Mouse (Mus musculus) neural tube, embryonic 14.5 days (tissue): ENCODE results near the gene Rab8b. TPM values are rescaled to one million over a fixed set of nuclear protein-coding genes. Genes with fewer than 3 reads are reported as not detected.
A peak's percentile ranks its signal among the peaks of the same experiment; 100 is the strongest.
"Not testable (repeated sequence)": the region's sequence is repeated elsewhere in the genome, so short reads cannot be mapped to it uniquely, and the experiment has no call there.

ENCODE experiments used
- ATAC-seq: fragments of 200-750 bp; cut with Nextera tagmentation; 2 replicates; pipeline ENCODE4 v1.8.0; 2017; ENCODE audit warnings: low read depth, mild to moderate bottlenecking, moderate TSS enrichment, moderate library complexity
- H3K27ac ChIP-seq: fragments of 300-500 bp; sonication (generic); 2 replicates; pipeline ENCODE4 v1.5.1; 2014; ENCODE audit warnings: low read depth, mild to moderate bottlenecking, control low read depth, low read length, moderate library complexity, mixed read lengths
- H3K27me3 ChIP-seq: fragments of 300-500 bp; sonication (generic); 2 replicates; pipeline ENCODE4 v1.6.1; 2014; ENCODE audit warnings: low read length; ENCODE audit not compliant: control insufficient read depth, insufficient read depth
- H3K36me3 ChIP-seq: fragments of 300-500 bp; sonication (generic); 2 replicates; pipeline ENCODE4 v1.6.1; 2014; ENCODE audit warnings: low read length, mixed read lengths; ENCODE audit not compliant: control insufficient read depth, insufficient read depth
- H3K4me1 ChIP-seq: fragments of 300-500 bp; sonication (generic); 2 replicates; pipeline ENCODE4 v1.6.1; 2014; ENCODE audit warnings: low read length; ENCODE audit not compliant: control insufficient read depth, insufficient read depth
- H3K4me2 ChIP-seq: fragments of 300-500 bp; sonication (generic); 2 replicates; pipeline ENCODE4 v1.6.1; 2014; ENCODE audit warnings: mild to moderate bottlenecking, low read depth, low read length, control low read depth
- H3K4me3 ChIP-seq: fragments of 300-500 bp; sonication (generic); 2 replicates; pipeline ENCODE4 v1.5.1; 2014; ENCODE audit warnings: low read depth, low read length, control low read depth, mixed read lengths
- H3K9ac ChIP-seq: fragments of 300-500 bp; sonication (generic); replicated peaks from 2 replicates; pipeline ENCODE4 v1.6.1; 2014; ENCODE audit warnings: low read depth, mild to moderate bottlenecking, control low read depth, low read length, mixed read lengths
- H3K9me3 ChIP-seq: fragments of 300-500 bp; sonication (generic); 2 replicates; pipeline ENCODE4 v1.6.1; 2016; ENCODE audit warnings: low read length; ENCODE audit not compliant: control insufficient read depth
- WGBS: fragments of 180-500 bp; shearing (Covaris S2); extraction: QIAGEN DNeasy Blood & Tissue Kit; methylation state at CpG from one replicate; pipeline ENCODE4 v1.1.7; 2014; 5-methylcytosine and 5-hydroxymethylcytosine counted together
- polyA plus RNA-seq: library from polyadenylated mRNA; unstranded; fragments of >200 nt; fragmentation: Nextera tagmentation; extraction: Ambion mirVana; gene quantifications from 2 replicates; pipeline ENCODE4 v1.2.1, GENCODE M21; 2014

Rab8b gene
- polyA plus RNA-seq, 1 experiment from 2014 or later, result 35.5 TPM

DNA sequence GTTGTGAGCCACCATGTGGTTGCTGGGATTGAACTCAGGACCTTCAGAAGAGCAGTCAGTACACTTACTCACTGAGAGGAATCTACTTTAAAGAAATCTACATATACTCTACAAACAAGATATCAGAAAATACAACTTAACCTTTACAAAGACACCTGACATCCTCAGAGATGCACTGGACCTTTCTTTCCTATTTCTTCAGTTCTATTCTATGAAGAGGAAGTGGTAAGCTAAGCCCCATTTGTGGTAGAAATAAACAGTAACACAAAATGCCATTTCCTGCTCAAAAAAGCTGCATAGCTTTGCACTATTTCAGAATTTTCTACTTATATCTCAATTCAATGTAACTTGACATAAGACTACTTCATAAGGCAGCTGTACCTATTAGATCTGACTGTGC lies 46.0 kb downstream of the Rab8b start:
- no peaks in the 10 kb centered on the region for H3K9me3 ChIP-seq
- H3K27me3 ChIP-seq, result no peaks in the 10 kb centered on the region
- no peak overlapping the region for H3K4me3 ChIP-seq
- no peaks in the 10 kb centered on the region for H3K36me3 ChIP-seq
- ATAC-seq, result no peak
- H3K27ac ChIP-seq, result no peak overlapping the region
- H3K9ac ChIP-seq, result no peak overlapping the region
- H3K4me2 ChIP-seq, result no peak overlapping the region
- no peaks in the 10 kb centered on the region for H3K4me1 ChIP-seq

DNA sequence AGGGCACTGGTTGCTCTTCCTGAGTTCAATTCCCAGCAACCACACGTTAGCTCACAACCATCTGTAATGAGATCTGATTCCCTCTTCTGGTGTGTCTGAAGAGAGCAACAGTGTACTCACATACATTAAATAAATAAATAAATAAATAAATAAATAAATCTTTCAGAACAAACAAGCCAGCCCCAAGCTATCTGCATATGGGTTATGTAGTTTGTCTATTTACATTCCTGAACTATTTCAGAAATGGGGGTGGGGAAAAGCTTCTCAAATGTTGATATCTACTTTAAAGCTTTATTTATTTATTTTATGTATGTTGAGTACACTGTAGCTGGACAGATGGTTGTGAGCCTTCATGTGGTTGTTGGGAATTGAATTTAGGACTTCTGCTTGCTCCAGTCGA lies 46.5 kb downstream of the Rab8b start:
- H3K9ac ChIP-seq, H3K27ac ChIP-seq, ATAC-seq, H3K36me3 ChIP-seq, H3K4me2 ChIP-seq, H3K4me3 ChIP-seq, H3K9me3 ChIP-seq, H3K4me1 ChIP-seq, H3K27me3 ChIP-seq: not testable (repeated sequence)
- WGBS, result 84% methylated on average over 2 of the region's 2 CpGs

DNA sequence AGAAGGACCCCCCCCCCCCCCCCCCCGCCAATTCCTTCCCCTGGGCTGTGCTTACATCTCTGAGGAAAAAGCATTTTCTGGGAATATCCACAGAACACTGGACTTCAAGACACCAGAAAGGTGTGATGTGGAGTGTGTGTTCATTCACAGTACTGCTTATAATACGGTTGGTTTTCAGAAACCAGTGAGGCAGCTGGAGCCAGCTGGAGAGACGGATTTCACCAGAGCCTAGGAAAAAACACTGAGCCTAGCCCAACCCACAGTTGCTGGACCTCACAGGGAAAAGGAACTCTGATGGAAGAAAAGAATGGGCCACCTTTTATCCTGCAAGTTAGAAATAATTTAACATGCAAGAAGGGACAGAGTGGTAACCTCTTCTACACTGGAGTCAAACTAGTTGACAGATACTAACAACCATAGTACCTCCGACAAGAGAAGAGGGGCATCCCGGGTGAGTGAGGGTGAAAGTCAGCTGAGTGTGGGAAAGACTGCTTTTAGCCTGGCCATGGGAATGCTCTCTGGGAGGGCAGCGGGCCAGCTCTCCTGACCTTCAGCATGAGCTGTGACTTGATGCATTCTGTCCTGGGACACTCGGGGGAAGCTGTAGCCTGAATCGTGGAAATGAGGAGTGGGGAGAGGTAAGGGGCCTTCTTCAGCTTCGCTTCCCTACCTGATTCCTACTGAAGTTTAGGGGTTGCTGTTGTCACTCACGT lies 47.3 kb downstream of the Rab8b start:
- Histone ChIP-seq H3K27ac (no peak overlapping the region), H3K4me1 (no peaks in the 10 kb centered on the region), H3K27me3 (no peaks in the 10 kb centered on the region), H3K4me3 (no peak overlapping the region), H3K9ac (no peak overlapping the region), H3K36me3 (no peaks in the 10 kb centered on the region), H3K4me2 (no peak overlapping the region), H3K9me3 (no peaks in the 10 kb centered on the region)
- WGBS, result 78% methylated on average over 10 of the region's 10 CpGs
- ATAC-seq, result no peak

DNA sequence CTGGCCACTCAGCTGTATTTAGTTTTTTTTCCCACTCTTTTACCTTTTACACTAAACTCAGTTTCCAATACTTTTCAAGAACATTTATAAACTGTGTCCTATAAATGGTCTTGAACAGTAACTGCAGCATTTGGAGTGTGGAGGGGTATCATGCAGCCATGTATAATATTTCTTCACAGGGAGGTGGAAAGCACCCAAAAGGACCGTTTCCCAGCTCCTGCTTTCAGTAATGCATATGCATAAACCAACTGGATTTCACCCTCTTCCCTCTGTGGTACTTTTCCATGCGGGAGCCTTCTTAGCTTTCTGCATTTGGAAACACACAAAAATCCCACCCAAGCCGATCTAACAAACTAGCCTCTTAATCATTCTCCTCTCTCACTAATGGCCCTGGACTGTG lies 54.8 kb downstream of the Rab8b start:
- Histone ChIP-seq H3K36me3 (no peaks in the 10 kb centered on the region), H3K4me1 (peaks cover 8% of the 10 kb centered on the region; the same call in 1 of the 2 replicates), H3K4me3 (no peak overlapping the region), H3K4me2 (no peak overlapping the region), H3K9ac (no peak overlapping the region), H3K27me3 (no peaks in the 10 kb centered on the region), H3K9me3 (no peaks in the 10 kb centered on the region), H3K27ac (no peak overlapping the region)
- ATAC-seq, result no peak
- WGBS, result 74% methylated on average over 3 of the region's 3 CpGs

DNA sequence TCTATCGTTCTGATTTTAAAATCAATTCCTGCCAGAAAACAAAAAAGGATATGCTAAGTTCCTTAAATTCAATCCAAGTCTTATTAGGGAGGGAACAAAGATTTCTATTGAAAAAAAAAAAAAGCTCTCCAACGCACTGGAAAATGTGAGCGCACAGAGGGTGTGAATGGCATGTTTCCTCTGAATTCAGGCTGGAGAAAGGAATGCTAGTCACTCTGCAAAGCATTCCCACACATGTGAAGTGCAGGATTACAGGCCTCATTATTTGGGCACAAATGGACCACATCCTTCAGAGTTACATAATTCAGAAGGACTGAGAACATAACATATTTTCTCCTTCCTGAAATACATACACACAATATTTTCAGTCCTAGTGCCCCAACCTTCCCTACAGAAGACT lies 56.0 kb downstream of the Rab8b start:
- no peak overlapping the region for H3K4me2 ChIP-seq
- H3K27me3 ChIP-seq, result no peaks in the 10 kb centered on the region
- no peaks in the 10 kb centered on the region for H3K36me3 ChIP-seq
- no peak overlapping the region for H3K4me3 ChIP-seq
- H3K9me3 ChIP-seq, result no peaks in the 10 kb centered on the region
- peaks cover 8% of the 10 kb centered on the region; the same call in 1 of the 2 replicates for H3K4me1 ChIP-seq
- WGBS, result 56% methylated on average over 3 of the region's 3 CpGs
- H3K27ac ChIP-seq, result no peak overlapping the region
- H3K9ac ChIP-seq, result no peak overlapping the region
- ATAC-seq, result no peak

DNA sequence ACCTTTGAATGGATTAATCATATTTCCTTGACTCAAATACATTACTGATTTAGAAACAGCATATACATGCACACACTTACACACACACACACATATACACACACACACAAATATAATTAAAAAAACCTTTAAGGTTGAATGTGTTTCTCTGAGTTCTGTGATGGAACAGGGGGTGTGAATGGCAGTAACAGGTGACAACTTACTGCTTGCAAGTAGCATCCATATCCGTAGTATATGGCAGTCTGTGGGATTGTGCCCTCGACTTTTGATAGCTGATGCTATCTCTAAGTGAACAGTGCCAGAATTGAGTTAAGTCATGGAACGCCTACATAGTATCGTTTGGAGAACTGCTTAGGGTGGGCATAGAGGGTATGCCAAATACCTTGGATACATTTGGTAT lies 57.3 kb downstream of the Rab8b start:
- Histone ChIP-seq H3K4me1 (peaks cover 8% of the 10 kb centered on the region; the same call in 1 of the 2 replicates), H3K27ac (no peak overlapping the region), H3K9ac (no peak overlapping the region), H3K4me2 (no peak overlapping the region), H3K9me3 (no peaks in the 10 kb centered on the region), H3K36me3 (no peaks in the 10 kb centered on the region), H3K27me3 (no peaks in the 10 kb centered on the region), H3K4me3 (no peak overlapping the region)
- no peak for ATAC-seq
- WGBS, result 94% methylated on average over 4 of the region's 4 CpGs

DNA sequence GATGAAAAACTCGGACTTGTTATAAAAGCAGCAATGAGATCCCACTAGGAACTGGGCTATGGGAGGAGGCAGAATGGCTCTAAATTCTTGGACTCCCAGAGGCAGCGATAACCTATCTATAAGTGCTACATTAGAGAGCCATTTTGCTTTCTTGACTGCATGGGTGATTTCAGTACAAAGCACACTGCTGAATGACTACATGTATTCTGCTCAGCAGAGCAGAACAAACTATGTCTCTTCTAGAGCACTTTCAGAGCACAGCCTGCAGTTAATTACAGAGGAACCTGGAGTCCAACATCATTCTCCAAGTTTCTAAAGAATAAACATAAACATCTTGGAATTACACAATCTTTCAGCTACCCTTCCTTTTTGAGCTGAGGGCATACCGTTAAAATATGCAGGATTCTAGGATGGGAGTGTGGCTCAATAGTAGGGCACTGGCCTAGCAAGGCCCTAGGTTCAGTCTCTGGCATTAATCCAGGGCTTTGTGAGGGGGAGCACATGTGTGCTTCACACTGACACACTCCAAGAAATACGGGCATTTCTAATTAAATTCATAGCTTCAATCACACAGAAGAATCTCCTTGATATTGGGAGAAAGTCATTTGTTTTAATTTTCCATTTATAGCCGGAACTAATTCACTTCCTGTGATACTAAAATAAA lies 58.3 kb downstream of the Rab8b start:
- no peaks in the 10 kb centered on the region for H3K27me3 ChIP-seq
- H3K9ac ChIP-seq, result no peak overlapping the region
- ATAC-seq, result no peak
- no peaks in the 10 kb centered on the region for H3K9me3 ChIP-seq
- peak overlapping the region; percentile 10; the same call in 1 of the 2 replicates for H3K27ac ChIP-seq
- H3K4me3 ChIP-seq, result no peak overlapping the region
- no peaks in the 10 kb centered on the region for H3K36me3 ChIP-seq
- peaks cover 8% of the 10 kb centered on the region; the same call in 1 of the 2 replicates for H3K4me1 ChIP-seq
- no peak overlapping the region for H3K4me2 ChIP-seq
- 52% methylated on average over 5 of the region's 5 CpGs for WGBS

DNA sequence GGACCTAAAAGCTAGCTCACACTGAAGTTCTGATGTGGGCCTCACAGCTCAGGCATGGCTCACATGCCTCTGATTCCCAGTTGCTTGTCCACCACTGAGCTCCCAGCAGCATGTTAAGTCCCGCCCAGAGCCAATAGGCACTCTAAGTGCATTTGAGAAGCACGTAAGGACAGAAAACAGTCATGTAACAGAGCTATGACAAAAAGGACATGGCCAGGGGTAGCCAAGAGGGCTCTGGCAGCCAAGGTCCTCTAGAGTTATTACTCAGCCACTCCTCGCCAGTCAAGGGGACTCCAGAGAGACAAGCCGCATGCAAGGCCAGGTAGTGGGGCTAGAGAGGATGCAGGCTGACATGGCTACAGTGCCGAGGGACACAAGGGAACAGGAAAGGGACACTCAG lies 60.0 kb downstream of the Rab8b start:
- H3K36me3 ChIP-seq, result no peaks in the 10 kb centered on the region
- H3K4me3 ChIP-seq, result no peak overlapping the region
- H3K4me2 ChIP-seq, result no peak overlapping the region
- H3K27ac ChIP-seq, result no peak overlapping the region
- no peaks in the 10 kb centered on the region for H3K9me3 ChIP-seq
- ATAC-seq, result no peak
- WGBS, result 95% methylated on average over 5 of the region's 5 CpGs
- no peaks in the 10 kb centered on the region for H3K27me3 ChIP-seq
- H3K4me1 ChIP-seq, result peaks cover 8% of the 10 kb centered on the region; the same call in 1 of the 2 replicates
- no peak overlapping the region for H3K9ac ChIP-seq

DNA sequence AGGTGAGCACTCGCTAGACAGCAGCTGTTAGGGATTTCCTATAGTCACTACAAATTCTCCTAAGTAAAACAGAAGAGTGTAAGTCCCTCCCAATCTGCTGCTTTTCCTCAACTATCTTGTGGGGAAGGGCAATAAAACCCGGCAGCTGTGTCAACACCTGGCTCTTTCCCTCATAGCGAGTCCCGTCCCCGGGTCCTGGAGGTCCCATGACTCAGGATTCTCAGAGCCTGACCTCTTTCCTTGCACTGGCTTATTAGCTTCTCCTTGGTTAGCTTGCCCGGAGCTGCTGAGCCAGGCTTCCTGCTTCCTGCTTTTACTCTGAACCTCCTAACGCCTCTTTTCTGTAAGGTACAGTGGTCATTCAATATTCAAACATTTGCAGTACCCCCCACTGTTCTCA lies 63.6 kb downstream of the Rab8b start:
- Histone ChIP-seq H3K27me3 (no peaks in the 10 kb centered on the region), H3K4me1 (peaks cover 2% of the 10 kb centered on the region; the same call in 1 of the 2 replicates), H3K4me2 (no peak overlapping the region), H3K27ac (no peak overlapping the region), H3K9me3 (no peaks in the 10 kb centered on the region), H3K4me3 (no peak overlapping the region), H3K36me3 (no peaks in the 10 kb centered on the region), H3K9ac (no peak overlapping the region)
- no peak for ATAC-seq
- 42% methylated on average over 7 of the region's 7 CpGs for WGBS
